Mouse (Mus musculus) hematopoietic stem cell, adult 5-6 weeks (primary cell): ENCODE results near the gene Fgf7. TPM values are rescaled to one million over a fixed set of nuclear protein-coding genes. Genes with fewer than 3 reads are reported as not detected.

ENCODE experiments used
- ATAC-seq, 2 experiments: fragments of 125-278 bp in 1 of 2; replicated peaks in 1 of 2; 2 replicates each; pipeline ENCODE4 v1.8.0; 2016 to 2017; ENCODE audit warnings: inconsistent platforms in 2 of 2, mild to moderate bottlenecking in 2 of 2, moderate number of reproducible peaks in 2 of 2, low read depth in 1 of 2, moderate TSS enrichment in 1 of 2; ENCODE audit not compliant: low FRiP score in 2 of 2, poor library complexity in 2 of 2, severe bottlenecking in 2 of 2, insufficient read depth in 1 of 2, low TSS enrichment in 1 of 2
- total RNA-seq: library from RNA; stranded (forward); fragments of 172-1452, 232-1000 nt; gene quantifications from 2 replicates; pipeline ENCODE4 v1.2.3, GENCODE M21; 2017

Fgf7 gene
- not detected in 2 replicates for total RNA-seq

GRCm38 (mm10) chr2:126034379-126035005, at the start of gene Fgf7:
Fgf7 (plus strand) TSS chr2:126034658.
- no peak for ATAC-seq

- ATAC-seq: no peak
These were observed 32.2 kb upstream of the Fgf7 start for GRCm38 (mm10) chr2:126002291-126002690.

GRCm38 (mm10) chr2:126006088-126006487, 28.4 kb upstream of the Fgf7 start:
- ATAC-seq: peak; percentile 42 to 51; a peak in 2 of 4 replicates

- no peak for ATAC-seq
These were observed 27.7 kb upstream of the Fgf7 start for GRCm38 (mm10) chr2:126006742-126007141.

GRCm38 (mm10) chr2:126014989-126015710, 19.3 kb upstream of the Fgf7 start:
- ATAC-seq: 0 out of 4 replicates have a peak, but pooled peaks of 1 of the 2 experiments have one; percentile 27

GRCm38 (mm10) chr2:126015763-126016473, 18.5 kb upstream of the Fgf7 start:
- ATAC-seq: no peak

GRCm38 (mm10) chr2:126031186-126031900, 3.1 kb upstream of the Fgf7 start:
- no peak for ATAC-seq

- no peak for ATAC-seq
These were observed 1.1 kb upstream of the Fgf7 start for GRCm38 (mm10) chr2:126033114-126033972.

- ATAC-seq: no peak
These were observed 734 bp downstream of the Fgf7 start for GRCm38 (mm10) chr2:126035013-126035770.

GRCm38 (mm10) chr2:126036121-126036520, 1.7 kb downstream of the Fgf7 start:
- ATAC-seq: no peak

GRCm38 (mm10) chr2:126038221-126039000, 4.0 kb downstream of the Fgf7 start:
- no peak for ATAC-seq

GRCm38 (mm10) chr2:126039414-126039891, 5.0 kb downstream of the Fgf7 start:
- ATAC-seq: no peak

- ATAC-seq: no peak
These were observed 6.2 kb downstream of the Fgf7 start for GRCm38 (mm10) chr2:126040651-126041050.

GRCm38 (mm10) chr2:126041237-126041636, 6.8 kb downstream of the Fgf7 start:
- ATAC-seq: no peak

GRCm38 (mm10) chr2:126042674-126043073, 8.2 kb downstream of the Fgf7 start:
- ATAC-seq: no peak
